Mouse (Mus musculus) 3134 (cell line): ENCODE results near the gene Zdhhc18.

Source experiments
- DNase-seq: peaks from one replicate; pipeline ENCODE4 v3.0.0-alpha.2; 2011; ENCODE audit warnings: low spot score; ENCODE audit not compliant: insufficient read length; ENCODE audit errors: extremely low read depth

Zdhhc18 gene

DNA sequence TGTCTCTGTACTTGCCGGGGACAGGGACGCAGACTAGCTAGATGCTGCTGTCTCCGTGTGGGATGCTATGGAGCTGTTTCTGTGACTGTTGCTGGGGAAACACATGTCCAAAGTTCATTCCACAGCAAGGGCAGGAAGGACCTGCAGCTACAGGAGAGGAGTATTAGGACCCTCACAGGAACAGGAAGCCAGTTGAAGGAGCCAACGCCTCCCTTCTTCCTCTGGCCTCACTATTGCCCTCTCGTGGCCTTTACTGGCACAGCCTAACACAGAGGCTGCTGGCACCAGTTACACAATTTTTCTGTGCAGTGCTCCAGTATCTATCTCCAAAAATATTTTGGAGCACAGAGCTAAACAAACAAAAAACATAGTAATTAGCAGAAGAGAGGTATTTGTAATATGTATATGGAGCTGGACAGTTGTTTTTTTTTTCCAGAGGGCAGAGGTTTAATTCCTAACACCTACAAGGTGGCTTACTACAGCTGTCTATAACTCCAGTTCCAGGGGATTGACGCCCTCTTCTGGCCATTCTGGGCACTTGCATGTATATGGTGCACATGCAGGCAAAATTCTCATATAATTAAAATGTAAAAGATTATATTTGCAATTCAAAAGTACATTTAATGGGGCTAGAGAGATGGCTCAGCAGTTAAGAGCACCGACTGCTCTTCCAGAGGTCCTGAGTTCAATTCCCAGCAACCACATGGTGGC is at the start of gene Zdhhc18:
Gene Zdhhc18, minus strand, starts transcription at position 166 of the 711 bp plus-strand sequence.
- DNase-seq = peak; percentile 36

DNA sequence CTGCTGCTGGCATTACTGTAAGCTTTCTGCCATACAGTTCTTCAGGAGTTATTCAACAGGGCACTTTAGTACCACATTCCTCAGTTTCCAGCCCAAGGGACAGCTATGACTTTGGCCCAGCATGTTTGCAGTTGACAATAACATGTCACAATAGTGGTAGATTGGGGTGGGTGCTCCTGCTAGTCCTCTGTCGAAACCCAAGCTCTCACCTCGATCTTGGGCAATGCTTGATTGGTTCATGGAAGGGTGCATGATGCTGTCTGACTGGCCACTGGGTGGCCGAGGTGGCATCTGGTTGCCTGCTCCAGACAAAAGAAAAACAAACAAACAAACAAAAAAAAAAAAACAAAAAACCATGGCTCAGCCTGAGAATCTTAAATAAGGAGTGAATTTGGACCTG is 45.4 kb upstream of the Zdhhc18 start:
- no peak for DNase-seq

GRCm38 (mm10) chr4:133690252-133690651 is 40.3 kb upstream of the Zdhhc18 start:
- DNase-seq = no peak

GRCm38 (mm10) chr4:133688417-133689067 is 38.6 kb upstream of the Zdhhc18 start:
- peak; percentile 54 for DNase-seq

GRCm38 (mm10) chr4:133687126-133687525 is 37.2 kb upstream of the Zdhhc18 start:
- DNase-seq = no peak

- DNase-seq = no peak
Observed at GRCm38 (mm10) chr4:133686512-133686911, 36.6 kb upstream of the Zdhhc18 start.

DNA sequence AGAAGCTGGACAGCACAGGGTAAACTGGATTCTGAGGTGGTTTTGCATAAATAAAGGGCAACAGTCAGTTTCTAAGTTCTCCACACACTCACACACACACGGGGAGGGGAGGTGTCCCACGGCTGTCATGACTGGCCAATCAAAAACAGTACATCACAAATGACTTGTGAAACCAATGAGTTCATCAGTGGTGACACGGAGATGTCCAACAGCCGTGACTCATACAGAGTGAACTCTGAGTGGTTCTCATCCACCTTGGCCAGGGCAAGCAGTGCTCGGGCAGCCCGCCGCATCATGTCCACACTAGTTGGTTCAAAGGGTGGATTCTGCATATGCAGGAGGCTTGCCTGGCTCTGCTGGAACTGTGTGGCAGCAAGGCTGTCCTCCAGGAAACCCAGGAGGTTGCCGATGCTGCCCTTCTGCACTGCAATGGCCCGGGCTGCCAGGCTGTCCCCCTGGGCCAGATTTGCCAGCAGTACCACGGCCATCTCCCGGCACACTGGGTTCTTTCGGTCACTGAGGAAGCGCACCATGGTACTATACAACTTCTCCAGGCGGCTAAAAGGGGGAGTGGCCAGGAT is 30.3 kb upstream of the Zdhhc18 start:
- DNase-seq = peak; percentile 24

- DNase-seq = no peak
Observed at GRCm38 (mm10) chr4:133679629-133680028, 29.7 kb upstream of the Zdhhc18 start.

- no peak for DNase-seq
Observed at GRCm38 (mm10) chr4:133677266-133677665, 27.3 kb upstream of the Zdhhc18 start.

DNA sequence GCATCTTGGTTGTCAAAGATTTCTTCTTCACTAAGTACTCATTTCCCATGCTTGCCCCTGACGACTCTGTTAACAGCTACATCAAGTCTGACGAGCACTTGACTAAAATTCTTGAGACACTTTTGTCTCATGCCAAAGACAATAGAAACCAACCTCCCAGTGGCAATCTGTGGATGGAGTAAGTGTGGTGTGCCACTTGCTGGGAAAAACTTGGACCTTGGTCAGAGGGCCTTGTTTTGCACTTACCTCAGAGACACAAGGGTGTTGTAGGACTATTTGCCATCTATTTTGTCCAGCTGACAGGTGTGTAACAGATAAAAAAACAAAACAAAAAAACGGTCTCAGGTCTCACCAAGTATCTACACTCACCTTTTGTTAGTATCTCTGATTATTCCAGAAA is 26.2 kb upstream of the Zdhhc18 start:
- no peak for DNase-seq

GRCm38 (mm10) chr4:133675594-133676016 is 25.7 kb upstream of the Zdhhc18 start:
- DNase-seq = no peak

DNA sequence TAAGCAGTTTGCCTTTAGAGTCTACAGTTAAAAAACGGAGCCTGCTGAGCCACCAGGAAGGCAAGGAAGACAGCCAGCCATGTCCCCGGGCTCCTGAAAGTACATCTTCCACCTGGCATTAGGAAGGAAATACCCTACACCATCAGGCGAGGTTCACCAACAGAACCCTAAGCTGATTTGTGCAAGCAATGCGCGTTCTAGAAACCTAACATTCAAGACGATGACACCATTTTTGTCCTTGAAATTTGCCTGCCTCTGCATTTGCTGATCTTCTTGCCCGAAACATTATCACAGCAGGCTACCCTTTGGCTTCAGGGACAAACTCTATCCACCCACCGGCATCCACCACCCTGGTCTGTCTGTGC is 24.4 kb upstream of the Zdhhc18 start:
- no peak for DNase-seq

- DNase-seq = no peak
Observed at GRCm38 (mm10) chr4:133673666-133674330, 23.8 kb upstream of the Zdhhc18 start.

GRCm38 (mm10) chr4:133672845-133673647 is 23.1 kb upstream of the Zdhhc18 start:
- DNase-seq = no peak

GRCm38 (mm10) chr4:133671881-133672844 is 22.2 kb upstream of the Zdhhc18 start, which contains the start of gene Pigv:
TSS of gene Pigv (minus strand) at chr4:133672647.
- peak; percentile 87 for DNase-seq

DNA sequence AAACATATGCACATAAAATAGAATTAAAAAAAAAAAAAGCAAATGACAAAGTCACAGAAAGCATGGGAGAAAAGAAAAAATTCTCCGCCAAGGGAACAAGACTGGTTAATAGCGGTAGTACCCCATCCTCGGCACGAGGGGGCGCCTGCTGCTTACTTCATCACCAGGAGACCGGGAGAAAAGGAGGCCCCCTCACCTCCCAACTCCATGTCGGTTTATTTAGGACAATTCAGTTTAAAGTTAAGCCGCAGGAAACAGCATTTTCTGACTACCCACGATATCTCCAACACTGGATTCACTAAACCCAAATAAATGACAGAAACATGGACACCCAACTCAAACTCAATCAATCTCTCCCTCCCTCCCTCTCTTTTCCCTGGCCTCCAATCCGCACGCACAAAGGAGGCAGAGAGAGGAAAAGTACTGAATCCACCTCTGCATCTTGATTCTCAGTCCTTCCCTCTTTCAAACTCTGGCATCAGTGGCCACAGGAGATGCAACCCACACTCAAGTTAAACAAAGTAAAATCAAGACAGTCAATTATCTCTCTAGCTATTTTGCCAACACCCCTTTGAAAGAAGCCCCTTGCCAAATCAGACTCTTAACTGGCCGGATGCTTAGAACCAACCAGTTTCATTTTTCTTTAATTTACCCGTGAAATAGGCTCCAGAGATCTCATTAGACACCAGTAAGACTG is 21.4 kb upstream of the Zdhhc18 start:
- DNase-seq = peak; percentile 48

DNA sequence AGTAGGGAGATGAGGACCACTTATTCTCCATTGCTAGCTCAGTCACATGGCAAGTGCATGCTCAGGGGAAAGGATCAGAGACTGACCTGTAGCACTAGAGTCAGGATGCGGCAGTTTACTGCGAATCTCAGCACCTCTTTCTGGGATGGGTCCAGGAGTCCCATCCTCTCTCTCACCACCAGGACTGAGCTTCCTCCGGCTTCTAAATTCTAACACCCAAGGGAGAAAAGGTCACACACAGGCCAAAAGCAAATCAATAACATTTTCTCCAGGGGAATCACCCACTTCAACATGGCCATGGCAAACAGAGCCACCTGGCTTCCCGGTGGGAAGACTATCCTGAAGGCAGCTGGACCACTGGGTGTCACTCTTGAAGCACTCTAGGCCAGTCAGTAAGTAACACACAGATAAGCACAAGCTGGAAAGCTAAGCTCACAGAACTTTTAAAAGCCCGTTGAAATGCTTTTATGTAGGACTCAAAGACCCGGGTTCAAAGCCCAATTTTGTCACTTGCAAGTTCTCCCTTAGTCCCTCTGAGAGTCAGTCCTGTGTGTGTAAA is 19.8 kb upstream of the Zdhhc18 start:
- no peak for DNase-seq

- no peak for DNase-seq
Observed at GRCm38 (mm10) chr4:133668537-133668936, 18.6 kb upstream of the Zdhhc18 start.
